Mouse (Mus musculus) hindbrain, embryonic 15.5 days (tissue): ENCODE results near the gene Fopnl. TPM values are rescaled to one million over a fixed set of nuclear protein-coding genes. Genes with fewer than 3 reads are reported as not detected.
A peak's percentile ranks its signal among the peaks of the same experiment; 100 is the strongest.

Source experiments
- ATAC-seq: fragments of 200-750 bp; cut with Nextera tagmentation; 2 replicates; pipeline ENCODE4 v1.8.0; 2017; ENCODE audit warnings: low read depth, moderate number of reproducible peaks, moderate TSS enrichment; ENCODE audit not compliant: low FRiP score
- H3K27ac ChIP-seq: fragments of 300-500 bp; sonication (generic); replicated peaks from 2 replicates; pipeline ENCODE4 v1.5.1; 2015; ENCODE audit warnings: mild to moderate bottlenecking, inconsistent platforms
- H3K27me3 ChIP-seq: fragments of 300-500 bp; sonication (generic); 2 replicates; pipeline ENCODE4 v1.6.1; 2015; ENCODE audit warnings: control low read depth, inconsistent platforms
- H3K36me3 ChIP-seq: fragments of 300-500 bp; sonication (generic); 2 replicates; pipeline ENCODE4 v1.6.1; 2015; ENCODE audit warnings: control low read depth, inconsistent platforms
- H3K4me1 ChIP-seq: fragments of 300-500 bp; sonication (generic); replicated peaks from 2 replicates; pipeline ENCODE4 v1.6.1; 2015; ENCODE audit warnings: control low read depth, inconsistent platforms
- H3K4me2 ChIP-seq: fragments of 300-500 bp; sonication (generic); 2 replicates; pipeline ENCODE4 v1.6.1; 2015; ENCODE audit warnings: moderate library complexity, mild to moderate bottlenecking, inconsistent platforms
- H3K4me3 ChIP-seq: fragments of 300-500 bp; sonication (generic); 2 replicates; pipeline ENCODE4 v1.5.1; 2015; ENCODE audit warnings: mild to moderate bottlenecking, inconsistent platforms
- H3K9ac ChIP-seq: fragments of 300-500 bp; sonication (generic); 2 replicates; pipeline ENCODE4 v1.6.1; 2015; ENCODE audit warnings: inconsistent platforms
- H3K9me3 ChIP-seq: fragments of 300-500 bp; sonication (generic); 2 replicates; pipeline ENCODE4 v1.6.1; 2016; ENCODE audit warnings: control low read depth, inconsistent platforms
- WGBS: fragments of 180-500 bp; shearing (Covaris S2); methylation state at CpG from one replicate; pipeline ENCODE4 v1.1.7; 2015; 5-methylcytosine and 5-hydroxymethylcytosine counted together
- polyA plus RNA-seq: library from polyadenylated mRNA; unstranded; fragments of >200 nt; fragmentation: Nextera tagmentation; extraction: Ambion mirVana; gene quantifications from 2 replicates; pipeline ENCODE4 v1.2.1, GENCODE M21; 2015

Fopnl gene
- polyA plus RNA-seq, 1 experiment from 2014 or later, result 191 TPM

GRCm38 (mm10) chr16:14303676-14304075 lies 13.5 kb downstream of the Fopnl start:
- Histone ChIP-seq H3K27ac (no peak overlapping the region), H3K9me3 (no peaks in the 10 kb centered on the region), H3K4me1 (no peaks in the 10 kb centered on the region), H3K36me3 (peaks cover 38% of the 10 kb centered on the region), H3K4me2 (no peak overlapping the region), H3K4me3 (no peak overlapping the region), H3K27me3 (no peaks in the 10 kb centered on the region), H3K9ac (no peak overlapping the region)
- WGBS, result 79% methylated on average over 7 of the region's 7 CpGs
- ATAC-seq, result 0 out of 2 replicates have a peak, but pooled peaks have one; percentile 30

DNA sequence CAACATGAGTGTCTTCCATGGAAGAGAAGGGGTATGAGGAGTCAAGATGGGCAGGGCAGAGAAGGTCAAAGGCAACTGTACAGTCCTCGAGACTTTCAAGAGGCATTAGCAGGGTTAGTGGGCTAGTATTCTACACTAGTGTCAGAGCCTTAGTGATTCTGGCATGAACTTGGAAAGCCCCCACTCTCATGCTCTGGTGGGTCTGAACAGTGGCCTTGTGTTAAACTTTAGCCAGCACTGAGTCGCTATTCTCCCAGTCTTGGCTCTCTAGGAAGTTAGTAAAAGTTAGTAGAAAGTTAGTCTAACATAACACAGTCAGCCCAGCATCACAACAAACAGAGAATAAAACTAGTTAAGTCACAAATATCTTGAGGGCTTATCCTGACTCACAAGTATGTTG lies 14.1 kb downstream of the Fopnl start:
- peaks cover 42% of the 10 kb centered on the region for H3K36me3 ChIP-seq
- no peak overlapping the region for H3K4me3 ChIP-seq
- no peak overlapping the region for H3K4me2 ChIP-seq
- ATAC-seq, result peak; percentile 63; the same call in 1 of the 2 replicates
- no peaks in the 10 kb centered on the region for H3K4me1 ChIP-seq
- WGBS, result 76% methylated on average over 2 of the region's 2 CpGs
- no peaks in the 10 kb centered on the region for H3K9me3 ChIP-seq
- H3K27me3 ChIP-seq, result no peaks in the 10 kb centered on the region
- no peak overlapping the region for H3K9ac ChIP-seq
- H3K27ac ChIP-seq, result no peak overlapping the region

DNA sequence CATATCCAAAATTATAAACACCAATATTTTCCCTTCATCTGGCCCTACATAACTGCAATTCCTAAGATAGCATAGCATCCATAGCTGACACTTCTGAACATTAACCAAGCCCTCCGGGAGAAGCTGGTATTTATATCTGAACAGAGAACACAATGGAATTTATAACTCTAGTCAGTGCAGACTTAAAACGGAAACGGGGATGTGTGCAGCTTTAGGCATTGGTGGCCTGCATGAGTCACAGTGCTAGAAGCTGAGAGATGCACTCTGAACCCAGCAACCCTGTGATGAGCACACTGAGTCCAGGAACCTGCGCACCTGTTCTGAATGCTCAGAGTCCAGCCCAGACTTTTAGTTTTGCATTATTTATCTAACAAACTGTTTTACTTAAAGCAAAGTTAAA lies 18.7 kb downstream of the Fopnl start:
- H3K4me2 ChIP-seq, result no peak overlapping the region
- H3K27ac ChIP-seq, result no peak overlapping the region
- no peaks in the 10 kb centered on the region for H3K27me3 ChIP-seq
- H3K4me3 ChIP-seq, result no peak overlapping the region
- no peak for ATAC-seq
- no peak overlapping the region for H3K9ac ChIP-seq
- H3K4me1 ChIP-seq, result no peaks in the 10 kb centered on the region
- no peaks in the 10 kb centered on the region for H3K9me3 ChIP-seq
- WGBS, result 94% methylated on average over 4 of the region's 4 CpGs
- H3K36me3 ChIP-seq, result peaks cover 33% of the 10 kb centered on the region

GRCm38 (mm10) chr16:14297746-14298145 lies 19.5 kb downstream of the Fopnl start:
- 0 out of 2 replicates have a peak, but pooled peaks cover 2% of the 10 kb centered on the region for H3K27me3 ChIP-seq
- H3K27ac ChIP-seq, result no peak overlapping the region
- H3K36me3 ChIP-seq, result peaks cover 33% of the 10 kb centered on the region
- no peak overlapping the region for H3K4me2 ChIP-seq
- H3K9me3 ChIP-seq, result no peaks in the 10 kb centered on the region
- WGBS, result 95% methylated on average over 4 of the region's 4 CpGs
- no peak overlapping the region for H3K4me3 ChIP-seq
- ATAC-seq, result no peak
- peaks cover 3% of the 10 kb centered on the region for H3K4me1 ChIP-seq
- no peak overlapping the region for H3K9ac ChIP-seq

DNA sequence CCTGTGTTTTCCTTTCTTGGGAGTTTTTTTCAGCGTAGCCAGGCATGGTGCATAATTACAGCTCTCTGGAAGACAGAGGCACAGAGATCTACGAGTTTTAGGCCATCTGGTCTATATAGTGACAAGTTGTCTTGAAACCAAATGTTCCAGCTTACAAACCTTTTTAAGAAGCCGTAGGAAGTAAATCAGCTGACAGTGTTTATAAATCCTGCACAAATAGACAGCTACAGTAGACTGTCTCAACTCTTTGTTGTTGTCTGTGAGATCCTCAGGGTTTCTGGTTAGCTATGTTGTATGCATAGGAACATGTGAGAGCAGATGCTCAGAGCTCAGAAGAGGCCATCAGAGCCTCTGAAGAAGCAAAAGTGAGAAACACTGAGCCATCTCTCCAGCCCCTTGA lies 20.1 kb downstream of the Fopnl start:
- Histone ChIP-seq H3K4me2 (no peak overlapping the region), H3K4me3 (no peak overlapping the region), H3K27me3 (0 out of 2 replicates have a peak, but pooled peaks cover 7% of the 10 kb centered on the region), H3K36me3 (peaks cover 30% of the 10 kb centered on the region), H3K27ac (no peak overlapping the region), H3K9ac (no peak overlapping the region), H3K9me3 (no peaks in the 10 kb centered on the region), H3K4me1 (peaks cover 9% of the 10 kb centered on the region)
- WGBS, result 84% methylated on average over 3 of the region's 3 CpGs
- no peak for ATAC-seq

GRCm38 (mm10) chr16:14296544-14297124 lies 20.6 kb downstream of the Fopnl start:
- Histone ChIP-seq H3K4me2 (no peak overlapping the region), H3K9me3 (no peaks in the 10 kb centered on the region), H3K4me3 (no peak overlapping the region), H3K9ac (no peak overlapping the region), H3K27me3 (0 out of 2 replicates have a peak, but pooled peaks cover 7% of the 10 kb centered on the region), H3K4me1 (peaks cover 14% of the 10 kb centered on the region), H3K36me3 (peaks cover 25% of the 10 kb centered on the region), H3K27ac (no peak overlapping the region)
- 70% methylated on average over 2 of the region's 2 CpGs for WGBS
- no peak for ATAC-seq

DNA sequence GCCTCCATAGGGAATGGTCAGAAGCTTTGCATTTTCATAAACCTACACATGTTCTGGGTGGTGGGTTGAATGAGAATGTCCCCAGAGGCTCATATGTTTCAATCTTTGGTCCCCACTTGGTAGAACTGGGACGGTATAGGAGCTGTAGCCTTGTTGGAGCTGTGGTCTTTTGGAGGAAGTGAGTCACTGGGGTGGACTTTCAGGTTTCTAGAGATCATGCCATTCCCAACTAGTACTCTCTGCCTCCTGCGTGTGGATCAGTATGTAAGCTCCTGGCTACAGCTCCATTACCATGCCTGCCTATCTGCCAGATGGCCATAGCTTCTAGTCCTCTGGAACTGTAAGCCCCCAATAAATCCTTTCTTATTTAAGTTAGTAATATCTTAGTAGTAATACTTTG lies 21.9 kb downstream of the Fopnl start:
- H3K27me3 ChIP-seq, result 0 out of 2 replicates have a peak, but pooled peaks cover 12% of the 10 kb centered on the region

GRCm38 (mm10) chr16:14292205-14293199 lies 24.7 kb downstream of the Fopnl start:
- peak overlapping the region; percentile 31 for H3K4me3 ChIP-seq
- 0 out of 2 replicates have a peak, but pooled peaks cover 12% of the 10 kb centered on the region for H3K27me3 ChIP-seq
- WGBS, result 16% methylated on average over 31 of the region's 31 CpGs
- H3K4me2 ChIP-seq, result peak overlapping the region; percentile 60
- H3K27ac ChIP-seq, result no peak overlapping the region
- H3K9me3 ChIP-seq, result no peaks in the 10 kb centered on the region
- ATAC-seq, result peak; percentile 55
- no peaks in the 10 kb centered on the region for H3K36me3 ChIP-seq
- H3K9ac ChIP-seq, result peak overlapping the region; percentile 21; the same call in 1 of the 2 replicates
- peaks cover 20% of the 10 kb centered on the region for H3K4me1 ChIP-seq

More for the DNA sequence above, 21.9 kb downstream of the Fopnl start:
- Histone ChIP-seq H3K9ac (no peak overlapping the region), H3K4me1 (peaks cover 20% of the 10 kb centered on the region), H3K27ac (no peak overlapping the region), H3K4me3 (no peak overlapping the region), H3K4me2 (no peak overlapping the region), H3K36me3 (peaks cover 20% of the 10 kb centered on the region), H3K9me3 (no peaks in the 10 kb centered on the region)
- no peak for ATAC-seq
- 84% methylated on average over 2 of the region's 2 CpGs for WGBS

DNA sequence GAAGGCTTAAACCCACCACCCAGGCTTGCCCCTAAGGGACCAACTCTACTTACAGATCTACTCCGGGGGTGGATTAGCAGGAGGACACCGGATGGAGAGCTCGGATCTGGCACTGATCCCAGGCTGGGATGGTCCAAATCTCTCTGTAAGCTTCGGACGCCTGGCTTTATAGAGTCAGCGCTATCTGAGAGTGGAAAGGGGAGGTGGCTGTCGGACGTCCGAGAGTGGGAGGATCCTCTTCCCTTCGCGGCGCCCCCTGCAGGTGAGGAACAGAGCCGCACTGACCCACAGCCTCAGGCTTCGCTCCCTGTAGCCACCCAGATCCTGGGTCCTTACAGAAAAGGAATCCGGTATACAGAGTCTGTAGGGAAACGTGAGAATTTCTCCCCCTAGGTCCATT lies 26.0 kb downstream of the Fopnl start, which contains the start of gene Myh11:
Myh11 (minus strand) TSS at position 150 of the 400 bp plus-strand sequence.
- peak within 1 kb of the TSS; percentile 60 for H3K4me2 ChIP-seq
- 2% methylated on average over 16 of the region's 16 CpGs for WGBS
- peak within 1 kb of the TSS; percentile 31 for H3K4me3 ChIP-seq
- peak; percentile 47; the same call in 1 of the 2 replicates for ATAC-seq
- peaks cover 20% of the 10 kb centered on the region for H3K4me1 ChIP-seq
- H3K9me3 ChIP-seq, result no peaks in the 10 kb centered on the region
- no peaks in the 10 kb centered on the region for H3K36me3 ChIP-seq
- H3K27ac ChIP-seq, result no peak within 1 kb of the TSS
- H3K9ac ChIP-seq, result peak within 1 kb of the TSS; percentile 21
- 0 out of 2 replicates have a peak, but pooled peaks cover 12% of the 10 kb centered on the region for H3K27me3 ChIP-seq

DNA sequence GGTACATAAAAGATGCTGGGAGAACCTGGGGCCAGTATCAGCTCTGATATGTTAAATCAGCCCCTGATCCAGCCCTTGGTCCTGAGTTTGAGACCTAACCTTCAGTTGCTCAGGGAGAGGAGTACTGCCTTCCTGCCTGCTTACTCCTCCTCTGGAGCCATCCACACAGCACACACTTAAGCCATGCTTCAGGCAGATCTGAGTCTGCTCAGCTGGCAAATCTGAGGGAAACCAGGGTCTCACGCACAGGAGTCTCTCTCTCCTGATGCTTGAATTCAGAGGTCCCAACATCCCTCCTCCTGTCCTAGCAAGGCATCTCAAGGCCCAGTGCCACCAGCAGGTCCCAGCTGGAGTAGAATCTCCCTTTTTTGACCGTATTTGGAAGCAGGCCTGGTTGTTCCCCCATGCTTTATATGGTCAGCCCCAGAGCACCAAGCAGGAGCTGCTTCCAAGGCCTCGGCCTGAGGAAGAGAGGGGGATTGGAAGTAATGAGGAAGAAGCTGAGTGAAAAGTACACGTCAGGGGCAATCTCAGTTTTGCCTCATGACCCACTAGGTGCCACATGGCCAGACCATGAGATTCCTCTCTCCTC lies 44.7 kb downstream of the Fopnl start:
- H3K4me1 ChIP-seq, result no peaks in the 10 kb centered on the region
- no peaks in the 10 kb centered on the region for H3K9me3 ChIP-seq
- no peaks in the 10 kb centered on the region for H3K27me3 ChIP-seq
- no peaks in the 10 kb centered on the region for H3K36me3 ChIP-seq
- no peak overlapping the region for H3K4me2 ChIP-seq
- no peak overlapping the region for H3K4me3 ChIP-seq
- no peak overlapping the region for H3K27ac ChIP-seq
- WGBS, result 85% methylated on average over 4 of the region's 4 CpGs
- ATAC-seq, result no peak
- H3K9ac ChIP-seq, result no peak overlapping the region

DNA sequence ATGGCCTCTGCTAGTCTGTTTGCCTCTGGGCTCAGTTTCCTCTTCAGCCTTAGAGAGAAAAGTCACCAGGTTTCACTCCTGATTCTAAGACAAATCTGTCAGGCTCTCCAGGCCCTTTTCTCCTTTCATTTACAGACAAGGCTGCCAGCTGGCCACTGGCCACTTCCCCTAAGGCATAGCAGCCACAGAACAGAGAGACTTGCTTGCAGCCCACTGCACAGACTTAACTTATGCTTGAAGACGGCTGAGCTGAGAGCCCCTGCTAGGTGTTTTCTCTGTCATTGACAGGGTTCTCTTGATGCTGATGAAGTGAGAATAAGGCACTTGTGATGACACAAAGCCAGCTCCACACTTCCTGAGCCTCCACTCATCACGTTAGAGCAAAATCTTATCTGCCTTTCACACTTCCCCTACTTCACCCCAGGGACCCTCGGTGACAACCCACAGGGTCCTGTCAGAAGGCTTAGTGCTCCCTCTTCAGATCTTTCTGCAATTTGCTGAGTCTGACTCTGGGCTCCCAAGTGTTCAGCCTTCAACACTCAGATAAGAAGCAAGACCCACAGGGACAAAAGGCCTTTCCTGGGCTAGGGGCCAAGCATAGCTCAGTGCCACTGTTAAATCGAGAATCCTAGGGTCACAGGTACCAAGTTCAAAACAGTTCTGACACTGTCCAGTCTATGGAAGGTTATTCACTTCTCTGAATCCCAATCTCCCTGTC lies 51.8 kb downstream of the Fopnl start:
- H3K9ac ChIP-seq, result no peak overlapping the region
- H3K4me3 ChIP-seq, result no peak overlapping the region
- peak; percentile 23; the same call in 1 of the 2 replicates for ATAC-seq
- no peaks in the 10 kb centered on the region for H3K27me3 ChIP-seq
- no peaks in the 10 kb centered on the region for H3K4me1 ChIP-seq
- 46% methylated on average over 4 of the region's 4 CpGs for WGBS
- no peaks in the 10 kb centered on the region for H3K36me3 ChIP-seq
- H3K9me3 ChIP-seq, result no peaks in the 10 kb centered on the region
- H3K4me2 ChIP-seq, result no peak overlapping the region
- no peak overlapping the region for H3K27ac ChIP-seq
